Comparison of ENCODE assay signal across 9 mouse cellular contexts in the genomic region with DNA sequence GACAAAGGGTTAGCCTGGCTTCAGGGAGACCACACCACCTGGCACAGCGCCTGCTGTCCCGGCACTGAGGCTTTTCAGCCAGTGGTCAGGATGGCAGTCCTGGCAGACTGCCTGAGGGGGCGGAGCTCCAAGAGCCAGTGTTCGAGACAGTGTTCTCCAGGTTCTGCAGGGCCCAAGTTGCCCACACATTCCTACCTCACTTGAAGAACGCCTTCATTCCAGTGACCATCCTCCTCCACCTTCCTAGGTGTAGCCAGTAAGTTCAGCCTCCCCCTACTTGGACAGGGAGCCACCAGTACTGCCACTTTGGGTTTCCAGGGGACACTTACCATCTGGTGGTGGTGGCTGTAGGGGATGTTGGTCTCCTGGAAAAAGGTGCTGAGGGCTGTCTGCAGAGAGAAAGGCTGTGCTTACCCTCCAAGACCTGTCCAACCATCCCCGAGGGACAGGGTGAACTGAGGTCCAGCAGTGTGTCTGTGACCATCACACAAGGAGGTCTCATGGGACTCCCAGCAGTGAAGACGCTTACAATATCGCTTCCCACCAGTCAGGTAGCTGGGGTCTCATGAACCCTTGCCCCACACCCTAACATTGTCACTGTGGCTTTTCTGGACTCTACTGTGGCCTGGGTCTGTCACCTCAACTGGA. TPM values are rescaled to one million over a fixed set of nuclear protein-coding genes. Genes with fewer than 3 reads are reported as not detected.
A peak's percentile ranks its signal among the peaks of the same experiment; 100 is the strongest.
DNase-seq lines count a peak whose midpoint lies in the region; ATAC-seq lines count a peak whose summit lies in the region.
"Had no signal": no experiment of that assay in that cellular context is flagged by ENCODE, and none has a peak within 500 bp of the region (broad histone marks: within the 10 kb centered on the region; RNA-seq: fewer than 3 reads in every experiment).

No protein-coding gene starts in this region.

- no peak overlapping the region for H3K9ac ChIP-seq in forebrain, embryonic 14.5 days (ENCODE audit: low read length)
- H3K9ac ChIP-seq in liver, embryonic 16.5 days (ENCODE audit: low read depth, low read length), result peak overlapping the region; percentile 29; the same call in 1 of the 2 replicates
- H3K9ac ChIP-seq: hindbrain, embryonic 15.5 days had no signal

- H3K4me2 ChIP-seq in forebrain, embryonic 14.5 days (ENCODE audit: low read length), result no peak overlapping the region
- 0 out of 2 replicates have a peak overlapping the region, but pooled peaks have one; percentile 11 for H3K4me2 ChIP-seq in liver, embryonic 16.5 days (ENCODE audit: low read depth, low read length)
- H3K4me2 ChIP-seq: hindbrain, embryonic 15.5 days had no signal

- no peaks in the 10 kb centered on the region for H3K27me3 ChIP-seq in forebrain, embryonic 14.5 days (replicated peaks; ENCODE audit: control insufficient read depth, insufficient read depth, low read length)
- H3K27me3 ChIP-seq in forebrain, embryonic 10.5 days (ENCODE audit: poor library complexity, severe bottlenecking), result no peaks in the 10 kb centered on the region
- no peaks in the 10 kb centered on the region for H3K27me3 ChIP-seq in liver, embryonic 16.5 days (ENCODE audit: control insufficient read depth, insufficient read depth, low read depth, low read length)
- H3K27me3 ChIP-seq: hindbrain, embryonic 15.5 days had no signal

- ATAC-seq in forebrain, embryonic 14.5 days, result no peak
- no peak for ATAC-seq in liver, embryonic 16.5 days (ENCODE audit: low read depth)

- H3K9me3 ChIP-seq in forebrain, embryonic 14.5 days (replicated peaks; ENCODE audit: control insufficient read depth, low read length), result no peaks in the 10 kb centered on the region
- no peaks in the 10 kb centered on the region for H3K9me3 ChIP-seq in forebrain, embryonic 10.5 days
- H3K9me3 ChIP-seq in liver, embryonic 16.5 days (replicated peaks; ENCODE audit: control insufficient read depth, low read length), result no peaks in the 10 kb centered on the region
- H3K9me3 ChIP-seq: hindbrain, embryonic 15.5 days had no signal

- peaks cover 26% of the 10 kb centered on the region for H3K36me3 ChIP-seq in forebrain, embryonic 14.5 days (ENCODE audit: control insufficient read depth, insufficient read depth, low read length)
- peaks cover 33% of the 10 kb centered on the region for H3K36me3 ChIP-seq in forebrain, embryonic 10.5 days (replicated peaks)
- no peaks in the 10 kb centered on the region; the same call in 1 of the 2 replicates for H3K36me3 ChIP-seq in liver, embryonic 16.5 days (ENCODE audit: control insufficient read depth, insufficient read depth)

- DNase-seq in forebrain, embryonic 14.5 days (ENCODE audit: low spot score), result peak; percentile 59
- no peak for DNase-seq in forebrain, embryonic 10.5 days (ENCODE audit: extremely low spot score, low spot score)
- peak; percentile 61 for DNase-seq in urinary bladder, adult 2 months (ENCODE audit: low spot score)
- DNase-seq in urinary bladder, postnatal 10 days (ENCODE audit: low spot score), result no peak
- DNase-seq in kidney, postnatal 14 days, result peak; percentile 89
- peak; percentile 47 for DNase-seq in skeletal muscle tissue, adult 2 months (ENCODE audit: low read depth, low spot score)
- DNase-seq in thymus, postnatal 10 days (ENCODE audit: low spot score in 2 of 2), result no peak

- no peak overlapping the region for H3K4me3 ChIP-seq in forebrain, embryonic 14.5 days (ENCODE audit: low read depth, low read length)
- H3K4me3 ChIP-seq in forebrain, embryonic 10.5 days, result no peak overlapping the region
- no peak overlapping the region for H3K4me3 ChIP-seq in liver, embryonic 16.5 days (ENCODE audit: low read depth, low read length)
- H3K4me3 ChIP-seq: hindbrain, embryonic 15.5 days had no signal

- H3K4me1 ChIP-seq in forebrain, embryonic 14.5 days (ENCODE audit: control insufficient read depth, insufficient read depth, low read length), result peaks cover 18% of the 10 kb centered on the region
- H3K4me1 ChIP-seq in forebrain, embryonic 10.5 days, result peaks cover 27% of the 10 kb centered on the region
- peaks cover 39% of the 10 kb centered on the region for H3K4me1 ChIP-seq in liver, embryonic 16.5 days (ENCODE audit: control insufficient read depth, low read depth, low read length)

- H3K27ac ChIP-seq in forebrain, embryonic 14.5 days (ENCODE audit: low read depth, low read length), result no peak overlapping the region
- H3K27ac ChIP-seq in forebrain, embryonic 10.5 days, result no peak overlapping the region
- H3K27ac ChIP-seq in liver, embryonic 16.5 days (ENCODE audit: low read length), result no peak overlapping the region
- H3K27ac ChIP-seq: hindbrain, embryonic 15.5 days had no signal

- WGBS in forebrain, embryonic 14.5 days, result 68% methylated on average over 8 of the region's 8 CpGs
- WGBS in forebrain, embryonic 10.5 days, result 89% methylated on average over 8 of the region's 8 CpGs
- 64% methylated on average over 8 of the region's 8 CpGs for whole genome bisulfite sequencing in liver, embryonic 16.5 days (ENCODE audit: insufficient replicate concordance)

RNA-seq across cellular contexts. Expression of a gene that starts 4.0 kb away (rescaled TPM):
- polyA plus RNA-seq in forebrain, embryonic 14.5 days (2014; fragmentation: Nextera tagmentation; extraction: Ambion mirVana), result 37.9 and 44.4 TPM in 2 replicates
- 27.3 and 28.1 TPM in 2 replicates for polyA plus RNA-seq in forebrain, embryonic 10.5 days (2016; fragmentation: Nextera tagmentation; extraction: Ambion mirVana)
- 21.5 and 41.1 TPM in 2 replicates for polyA plus RNA-seq in urinary bladder, adult 2 months (2012; rRNA removed)
- polyA plus RNA-seq in liver, embryonic 16.5 days (2015; fragmentation: Nextera tagmentation; extraction: Ambion mirVana), result 10.8 and 13.3 TPM in 2 replicates

RNA-seq across cellular contexts. Expression of a gene that starts 9.9 kb away (rescaled TPM):
- 85.3 and 93.0 TPM in 2 replicates for polyA plus RNA-seq in forebrain, embryonic 14.5 days (2014; fragmentation: Nextera tagmentation; extraction: Ambion mirVana)
- polyA plus RNA-seq in forebrain, embryonic 10.5 days (2016; fragmentation: Nextera tagmentation; extraction: Ambion mirVana), result 66.2 and 66.3 TPM in 2 replicates
- polyA plus RNA-seq in urinary bladder, adult 2 months (2012; rRNA removed), result 84.0 and 91.8 TPM in 2 replicates
- 28.2 and 30.4 TPM in 2 replicates for polyA plus RNA-seq in liver, embryonic 16.5 days (2015; fragmentation: Nextera tagmentation; extraction: Ambion mirVana)

RNA-seq across cellular contexts. Expression of a gene that starts 40.9 kb away (rescaled TPM):
- polyA plus RNA-seq in forebrain, embryonic 14.5 days (2014; fragmentation: Nextera tagmentation; extraction: Ambion mirVana), result 0.14 TPM in 2 replicates
- 0.22 and 0.25 TPM in 2 replicates for polyA plus RNA-seq in forebrain, embryonic 10.5 days (2016; fragmentation: Nextera tagmentation; extraction: Ambion mirVana)
- polyA plus RNA-seq in urinary bladder, adult 2 months (2012; rRNA removed), result 0.09 TPM in 1 of 2 replicates, not detected in the other
- 0.05 TPM in 1 of 2 replicates, not detected in the other for polyA plus RNA-seq in liver, embryonic 16.5 days (2015; fragmentation: Nextera tagmentation; extraction: Ambion mirVana)

Comparison
In these comparisons a context has a peak if more than half of its experiments do, and no peak if none do; other contexts are left out.
1. DNase-seq: peak in forebrain, embryonic 14.5 days (single experiment), urinary bladder, adult 2 months (single experiment), kidney, postnatal 14 days (single experiment) and skeletal muscle tissue, adult 2 months (single experiment); none in forebrain, embryonic 10.5 days (single experiment), urinary bladder, postnatal 10 days (single experiment) and thymus, postnatal 10 days (0 of 2).